Mouse (Mus musculus): ENCODE measurements at regions not wholly inside any gene's neighbourhood (a gene's known extent, or its start where the extent isn't known, plus 50 kb on each side); places are given as distances from the start of the nearest gene placed in this dataset.
A peak's percentile ranks its signal among the peaks of the same experiment; 100 is the strongest.

DNA sequence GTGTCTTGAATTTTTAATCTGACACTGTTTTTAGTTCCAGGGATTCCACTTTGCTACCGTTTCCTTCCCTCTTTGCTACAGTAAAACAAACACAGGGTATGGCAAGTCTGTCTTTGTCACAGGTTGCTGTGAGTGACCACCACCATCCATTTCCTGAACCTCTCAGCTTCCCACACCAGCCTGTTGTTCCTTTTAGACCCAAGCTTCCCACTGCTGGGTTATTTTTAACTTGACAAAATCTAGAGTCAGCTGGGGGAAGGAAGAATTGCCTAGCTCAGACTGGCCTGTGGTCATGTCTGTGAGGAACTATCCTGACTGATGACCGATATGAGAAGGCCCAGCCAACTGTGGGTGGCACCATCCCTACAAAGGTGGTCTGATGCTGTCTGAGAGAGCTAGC, 239.4 kb upstream of the Myt1l start:
- H3K27ac ChIP-seq (ENCODE audit: low read depth, low read length): 0 out of 2 replicates have a peak overlapping the region, but pooled peaks have one; percentile 90

DNA sequence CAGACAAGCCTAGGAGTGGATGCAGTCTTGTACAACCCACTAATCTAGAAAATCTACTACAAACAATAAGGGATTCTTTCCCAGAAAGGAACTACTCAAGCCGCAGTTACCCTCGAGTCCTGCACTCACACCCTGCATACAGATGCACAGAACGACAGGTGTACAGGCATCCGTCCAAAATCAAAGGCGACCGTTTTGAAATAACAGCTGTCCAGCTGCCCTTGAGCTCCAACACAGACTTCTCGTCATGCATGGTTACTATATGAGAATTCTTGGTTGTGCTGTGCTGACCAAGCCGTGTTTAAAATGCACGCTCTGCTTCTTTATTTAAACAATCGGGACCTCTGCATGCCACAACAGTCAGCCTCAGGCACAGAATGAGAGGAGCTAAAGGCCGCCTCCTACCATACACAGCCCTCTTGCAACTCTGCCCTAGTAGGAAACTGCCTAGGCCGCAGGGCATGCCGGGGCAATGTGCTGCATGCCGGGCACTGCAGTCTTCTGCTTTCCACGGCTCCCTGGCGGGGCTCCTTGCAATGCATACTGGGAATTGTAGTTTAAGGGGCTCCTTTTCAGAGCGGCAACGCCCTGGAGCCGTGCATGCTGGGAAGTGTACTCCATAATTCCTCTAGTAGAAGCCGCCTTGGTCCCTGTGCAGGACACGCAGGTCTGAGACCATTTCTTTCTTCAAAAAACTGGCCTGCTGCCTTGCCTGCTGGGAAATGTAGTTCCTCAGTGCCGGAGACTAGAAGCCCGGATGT, 237.4 kb upstream of the Myt1l start:
- Histone ChIP-seq H3K9ac (replicated peaks; ENCODE audit: low read length, poor library complexity, severe bottlenecking) (peak overlapping the region; percentile 59), H3K27me3 (ENCODE audit: insufficient read depth, low read length) (no peaks in the 10 kb centered on the region), H3K9me3 (ENCODE audit: low read length) (no peaks in the 10 kb centered on the region), H3K4me2 (ENCODE audit: low read depth, low read length, poor library complexity, severe bottlenecking) (peak overlapping the region; percentile 44), H3K4me1 (ENCODE audit: insufficient read depth, low read length) (no peaks in the 10 kb centered on the region; the same call in 1 of the 2 replicates), H3K36me3 (ENCODE audit: insufficient read depth, low read length) (no peaks in the 10 kb centered on the region), H3K27ac (ENCODE audit: low read depth, low read length) (peak overlapping the region; percentile 90), H3K4me3 (ENCODE audit: low read depth, low read length) (peak overlapping the region; percentile 25)
- DNase-seq (ENCODE audit: low spot score) (peak; percentile 99), ATAC-seq (ENCODE audit: low FRiP score) (peak; percentile 100)
- WGBS: 7% methylated on average over 23 of the region's 23 CpGs
- peak; percentile 23 for TF ChIP-seq CTCF (IDR thresholded peaks at IDR 0.05)

More for the DNA sequence above, 239.4 kb upstream of the Myt1l start:
- no peaks in the 10 kb centered on the region for H3K36me3 ChIP-seq (ENCODE audit: insufficient read depth, low read length)
- no peak overlapping the region for H3K4me3 ChIP-seq (ENCODE audit: low read depth, low read length)
- H3K9me3 ChIP-seq (ENCODE audit: low read length): no peaks in the 10 kb centered on the region
- no peak for TF ChIP-seq CTCF (IDR thresholded peaks at IDR 0.05)
- DNase-seq (ENCODE audit: low spot score): no peak
- WGBS: 60% methylated on average over 2 of the region's 2 CpGs
- no peak for ATAC-seq (ENCODE audit: low FRiP score)
- H3K27me3 ChIP-seq (ENCODE audit: insufficient read depth, low read length): no peaks in the 10 kb centered on the region
- H3K9ac ChIP-seq (replicated peaks; ENCODE audit: low read length, poor library complexity, severe bottlenecking): no peak overlapping the region
- no peaks in the 10 kb centered on the region; the same call in 1 of the 2 replicates for H3K4me1 ChIP-seq (ENCODE audit: insufficient read depth, low read length)
- H3K4me2 ChIP-seq (ENCODE audit: low read depth, low read length, poor library complexity, severe bottlenecking): no peak overlapping the region

DNA sequence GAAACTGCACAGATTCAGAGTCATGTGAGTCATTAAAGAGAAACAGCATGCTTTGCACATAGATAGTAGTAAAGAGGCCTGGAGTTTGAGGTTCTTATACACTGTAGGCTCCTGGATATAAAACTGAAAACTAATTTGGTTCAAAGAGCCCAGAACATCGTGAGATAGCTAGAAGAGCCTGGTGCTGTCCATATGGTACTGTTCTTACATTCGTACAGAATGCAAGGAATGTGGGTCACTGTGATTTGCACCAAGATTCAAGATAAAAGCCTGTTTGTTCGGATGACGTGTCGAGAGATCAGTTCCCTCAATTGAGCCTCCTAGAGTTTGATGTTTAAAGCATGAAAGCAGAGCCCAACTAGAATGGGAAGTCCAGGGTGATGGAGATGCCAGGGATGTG, 230.2 kb upstream of the Myt1l start:
- no peak overlapping the region for H3K4me2 ChIP-seq (ENCODE audit: low read depth, low read length, poor library complexity, severe bottlenecking)
- H3K36me3 ChIP-seq (ENCODE audit: insufficient read depth, low read length): no peaks in the 10 kb centered on the region
- H3K9me3 ChIP-seq (ENCODE audit: low read length): no peaks in the 10 kb centered on the region
- H3K27me3 ChIP-seq (ENCODE audit: insufficient read depth, low read length): no peaks in the 10 kb centered on the region
- DNase-seq (ENCODE audit: low spot score) (no peak), ATAC-seq (ENCODE audit: low FRiP score) (no peak)
- no peaks in the 10 kb centered on the region for H3K4me1 ChIP-seq (ENCODE audit: insufficient read depth, low read length)
- TF ChIP-seq CTCF (IDR thresholded peaks at IDR 0.05): no peak
- no peak overlapping the region for H3K27ac ChIP-seq (ENCODE audit: low read depth, low read length)
- WGBS: 75% methylated on average over 5 of the region's 5 CpGs
- H3K4me3 ChIP-seq (ENCODE audit: low read depth, low read length): no peak overlapping the region
- H3K9ac ChIP-seq (replicated peaks; ENCODE audit: low read length, poor library complexity, severe bottlenecking): no peak overlapping the region

DNA sequence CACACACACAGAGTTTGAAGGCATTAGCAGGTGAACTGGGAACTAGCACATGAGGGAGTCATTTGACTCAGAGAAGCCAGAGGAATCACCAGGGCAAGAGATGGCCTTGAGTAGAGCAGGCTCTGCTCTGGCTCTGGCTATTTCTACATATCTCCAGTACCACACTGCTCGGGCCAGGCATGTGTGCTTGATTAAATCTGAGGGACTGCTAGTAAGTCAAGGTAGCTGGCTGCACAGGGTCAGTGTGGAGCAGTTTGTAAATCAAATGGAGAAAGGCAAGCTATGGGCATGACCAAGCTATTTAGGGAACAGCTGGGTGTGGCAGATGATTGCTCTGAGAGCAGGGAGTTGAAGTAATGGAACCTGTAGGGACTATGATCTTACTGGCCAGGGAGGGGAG, 212.5 kb upstream of the Myt1l start:
- 74% methylated on average over 1 of the region's 1 CpGs for WGBS
- no peak for TF ChIP-seq CTCF (IDR thresholded peaks at IDR 0.05)
- no peak for DNase-seq (ENCODE audit: low spot score)

DNA sequence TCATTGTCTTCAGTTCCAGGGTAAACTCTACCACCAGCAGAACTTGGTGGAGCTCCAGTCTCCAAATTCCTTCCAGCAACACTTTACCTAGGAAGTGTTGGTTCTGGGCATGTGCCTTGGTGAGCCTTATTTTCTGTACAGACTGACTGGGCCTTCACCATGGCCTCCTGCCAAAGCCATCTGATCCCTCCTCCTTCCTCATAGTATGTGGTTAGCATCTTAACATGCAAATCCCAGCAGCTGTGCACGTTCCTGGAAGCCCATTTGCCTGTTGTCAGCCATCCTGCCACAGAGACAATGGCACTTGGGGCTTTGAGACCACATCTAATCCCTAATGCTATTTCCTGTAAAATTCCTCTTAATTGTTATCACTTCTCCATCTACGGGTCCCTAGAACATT, 206.7 kb upstream of the Myt1l start:
- DNase-seq (ENCODE audit: low spot score): peak; percentile 28
- Histone ChIP-seq H3K4me3 (ENCODE audit: low read depth, low read length) (no peak overlapping the region), H3K9ac (replicated peaks; ENCODE audit: low read length, poor library complexity, severe bottlenecking) (no peak overlapping the region), H3K9me3 (ENCODE audit: low read length) (no peaks in the 10 kb centered on the region), H3K27me3 (ENCODE audit: insufficient read depth, low read length) (no peaks in the 10 kb centered on the region), H3K4me1 (ENCODE audit: insufficient read depth, low read length) (no peaks in the 10 kb centered on the region), H3K27ac (ENCODE audit: low read depth, low read length) (no peak overlapping the region), H3K36me3 (ENCODE audit: insufficient read depth, low read length) (no peaks in the 10 kb centered on the region), H3K4me2 (ENCODE audit: low read depth, low read length, poor library complexity, severe bottlenecking) (no peak overlapping the region)
- 3% methylated on average over 2 of the region's 2 CpGs for whole genome bisulfite sequencing
- no peak for ATAC-seq (ENCODE audit: low FRiP score)
- no peak for TF ChIP-seq CTCF (IDR thresholded peaks at IDR 0.05)

More for the DNA sequence above, 212.5 kb upstream of the Myt1l start:
- Histone ChIP-seq H3K36me3 (ENCODE audit: insufficient read depth, low read length) (no peaks in the 10 kb centered on the region), H3K9me3 (ENCODE audit: low read length) (no peaks in the 10 kb centered on the region), H3K9ac (replicated peaks; ENCODE audit: low read length, poor library complexity, severe bottlenecking) (no peak overlapping the region), H3K4me1 (ENCODE audit: insufficient read depth, low read length) (no peaks in the 10 kb centered on the region), H3K4me3 (ENCODE audit: low read depth, low read length) (no peak overlapping the region), H3K4me2 (ENCODE audit: low read depth, low read length, poor library complexity, severe bottlenecking) (no peak overlapping the region), H3K27me3 (ENCODE audit: insufficient read depth, low read length) (no peaks in the 10 kb centered on the region), H3K27ac (ENCODE audit: low read depth, low read length) (no peak overlapping the region)
- ATAC-seq (ENCODE audit: low FRiP score): no peak

DNA sequence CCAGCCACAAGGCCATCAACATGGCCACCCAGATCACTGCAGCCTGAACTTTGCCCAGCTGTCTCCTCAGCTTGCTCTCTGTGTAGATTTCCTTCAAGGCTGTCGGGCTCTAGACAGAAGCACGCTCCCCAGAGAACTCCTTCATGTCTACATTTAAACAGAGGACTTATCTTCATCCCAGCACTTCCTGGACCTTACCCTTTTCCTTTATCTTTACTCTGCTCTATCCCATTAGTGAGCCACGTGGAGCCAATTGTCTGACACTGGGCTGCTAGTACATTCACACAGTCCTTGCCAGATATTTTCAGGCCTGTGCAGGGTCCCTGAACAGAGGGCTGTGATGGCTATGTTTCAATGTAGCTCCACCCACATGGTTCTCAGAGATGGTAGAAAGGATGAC, 204.7 kb upstream of the Myt1l start:
- no peaks in the 10 kb centered on the region for H3K27me3 ChIP-seq (ENCODE audit: insufficient read depth, low read length)
- H3K36me3 ChIP-seq (ENCODE audit: insufficient read depth, low read length): no peaks in the 10 kb centered on the region
- H3K4me2 ChIP-seq (ENCODE audit: low read depth, low read length, poor library complexity, severe bottlenecking): no peak overlapping the region
- H3K27ac ChIP-seq (ENCODE audit: low read depth, low read length): no peak overlapping the region
- DNase-seq (ENCODE audit: low spot score) (no peak), ATAC-seq (ENCODE audit: low FRiP score) (no peak)
- TF ChIP-seq CTCF (IDR thresholded peaks at IDR 0.05): no peak
- H3K9me3 ChIP-seq (ENCODE audit: low read length): no peaks in the 10 kb centered on the region
- no peak overlapping the region for H3K4me3 ChIP-seq (ENCODE audit: low read depth, low read length)
- H3K9ac ChIP-seq (replicated peaks; ENCODE audit: low read length, poor library complexity, severe bottlenecking): no peak overlapping the region
- H3K4me1 ChIP-seq (ENCODE audit: insufficient read depth, low read length): no peaks in the 10 kb centered on the region
- 54% methylated on average over 3 of the region's 3 CpGs for WGBS

Measured in midbrain, postnatal 0 days (tissue).